Mouse (Mus musculus): ENCODE results near the gene Bbs9. TPM values are rescaled to one million over a fixed set of nuclear protein-coding genes. Genes with fewer than 3 reads are reported as not detected.

The Bbs9 gene
- polyA plus RNA-seq, 1 experiment from 2014 or later: 15.0 TPM

DNA sequence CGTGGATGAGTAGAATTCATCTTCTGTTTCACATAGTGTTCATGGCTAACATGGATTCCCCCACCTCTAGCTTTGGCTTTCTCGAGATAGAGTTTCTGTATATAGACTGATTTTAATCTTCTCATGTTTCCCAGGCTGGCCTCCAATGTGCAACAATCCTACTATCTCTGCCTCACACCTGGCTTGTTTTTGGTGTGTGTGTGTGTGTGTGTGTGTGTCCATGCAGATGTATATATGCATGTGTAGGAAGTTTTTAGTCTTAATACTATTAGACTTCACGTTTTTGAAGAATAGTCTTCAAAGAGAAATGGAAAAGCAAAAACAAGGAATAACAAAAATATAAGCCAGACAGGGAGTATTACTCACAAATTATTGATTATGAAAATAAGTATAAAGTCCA, 296.3 kb downstream of the Bbs9 start:
- 86% methylated on average over 3 of the region's 3 CpGs for WGBS

DNA sequence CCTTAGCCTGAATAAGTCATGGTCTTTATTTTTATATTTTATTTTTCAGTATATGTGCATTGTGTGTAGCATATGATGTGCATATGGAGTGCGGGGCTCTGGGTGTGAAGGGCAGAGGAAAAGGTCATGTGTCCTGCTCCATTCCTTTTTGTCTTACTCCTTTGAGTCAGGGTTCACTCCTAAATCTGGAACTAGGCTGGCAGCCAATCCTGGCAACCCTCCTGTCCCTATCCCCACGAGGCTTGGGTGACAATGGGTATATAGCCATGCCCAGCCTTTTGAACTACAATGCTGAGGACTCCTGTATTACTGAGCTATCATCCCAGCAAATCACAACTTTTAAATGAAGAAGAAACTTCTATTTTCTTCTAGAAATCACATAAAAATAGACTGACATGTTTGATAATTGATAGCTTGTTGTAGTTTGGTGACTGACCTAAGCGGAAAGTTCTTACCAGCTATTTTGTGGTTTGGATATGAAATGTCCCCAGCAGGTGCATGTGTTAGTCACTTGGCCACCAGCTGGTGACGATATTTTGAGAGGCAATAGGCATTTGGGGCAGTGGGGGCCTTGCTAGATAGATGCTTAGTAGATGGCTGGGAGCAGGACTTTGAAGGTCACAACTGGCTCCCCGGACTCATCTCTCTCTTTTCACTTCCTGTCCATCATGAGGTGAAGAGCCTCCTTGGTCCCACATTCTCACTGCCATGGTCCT, 300.9 kb downstream of the Bbs9 start:
- Histone ChIP-seq H3K4me2 (ENCODE audit: low read depth, low read length) (no peak overlapping the region), H3K9me3 (replicated peaks; ENCODE audit: control insufficient read depth, low read length) (no peaks in the 10 kb centered on the region), H3K27me3 (ENCODE audit: control insufficient read depth, insufficient read depth, low read length) (no peaks in the 10 kb centered on the region), H3K9ac (replicated peaks; ENCODE audit: low read length) (no peak overlapping the region), H3K27ac (replicated peaks; ENCODE audit: low read depth, low read length) (no peak overlapping the region), H3K4me3 (ENCODE audit: low read depth, low read length) (no peak overlapping the region), H3K4me1 (ENCODE audit: control insufficient read depth, insufficient read depth, low read length) (no peaks in the 10 kb centered on the region), H3K36me3 (replicated peaks; ENCODE audit: control insufficient read depth, insufficient read depth, low read depth, low read length) (no peaks in the 10 kb centered on the region)
- ATAC-seq (replicated peaks; ENCODE audit: insufficient number of reproducible peaks, low FRiP score, low TSS enrichment, low read depth) (no peak), DNase-seq (ENCODE audit: low spot score) (no peak)
- WGBS: 83% methylated on average over 5 of the region's 5 CpGs

More for the DNA sequence above, 296.3 kb downstream of the Bbs9 start:
- DNase-seq (ENCODE audit: low spot score) (no peak), ATAC-seq (replicated peaks; ENCODE audit: insufficient number of reproducible peaks, low FRiP score, low TSS enrichment, low read depth) (no peak)
- Histone ChIP-seq H3K9ac (replicated peaks; ENCODE audit: low read length) (no peak overlapping the region), H3K4me2 (ENCODE audit: low read depth, low read length) (no peak overlapping the region), H3K27ac (replicated peaks; ENCODE audit: low read depth, low read length) (no peak overlapping the region), H3K9me3 (replicated peaks; ENCODE audit: control insufficient read depth, low read length) (no peaks in the 10 kb centered on the region), H3K4me1 (ENCODE audit: control insufficient read depth, insufficient read depth, low read length) (no peaks in the 10 kb centered on the region), H3K36me3 (replicated peaks; ENCODE audit: control insufficient read depth, insufficient read depth, low read depth, low read length) (no peaks in the 10 kb centered on the region), H3K27me3 (ENCODE audit: control insufficient read depth, insufficient read depth, low read length) (no peaks in the 10 kb centered on the region), H3K4me3 (ENCODE audit: low read depth, low read length) (no peak overlapping the region)

DNA sequence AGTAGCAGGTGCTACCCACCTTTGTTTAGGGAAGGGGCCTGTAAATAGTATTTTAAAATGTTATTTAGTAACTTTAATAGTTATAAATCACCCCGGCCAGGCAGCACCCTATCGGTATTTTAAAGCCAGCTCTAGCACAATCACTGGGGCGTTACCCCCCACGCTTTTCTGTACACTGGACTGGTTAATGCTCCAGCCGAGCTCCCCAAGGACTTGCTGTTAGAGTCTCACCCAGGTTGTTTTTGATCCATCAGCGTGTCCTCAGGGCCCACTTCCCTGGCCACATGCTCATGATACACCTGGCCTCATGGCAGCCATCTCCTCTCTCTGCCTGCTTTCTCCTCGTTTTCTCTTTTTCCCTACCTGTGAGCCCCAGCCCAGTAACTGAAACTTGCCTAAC, 301.9 kb downstream of the Bbs9 start:
- Histone ChIP-seq H3K4me1 (ENCODE audit: control insufficient read depth, insufficient read depth, low read length) (no peaks in the 10 kb centered on the region), H3K27ac (replicated peaks; ENCODE audit: low read depth, low read length) (no peak overlapping the region), H3K9ac (replicated peaks; ENCODE audit: low read length) (no peak overlapping the region), H3K9me3 (replicated peaks; ENCODE audit: control insufficient read depth, low read length) (no peaks in the 10 kb centered on the region), H3K4me3 (ENCODE audit: low read depth, low read length) (no peak overlapping the region), H3K27me3 (ENCODE audit: control insufficient read depth, insufficient read depth, low read length) (no peaks in the 10 kb centered on the region), H3K4me2 (ENCODE audit: low read depth, low read length) (no peak overlapping the region), H3K36me3 (replicated peaks; ENCODE audit: control insufficient read depth, insufficient read depth, low read depth, low read length) (no peaks in the 10 kb centered on the region)
- WGBS: 90% methylated on average over 7 of the region's 7 CpGs
- ATAC-seq (replicated peaks; ENCODE audit: insufficient number of reproducible peaks, low FRiP score, low TSS enrichment, low read depth) (no peak), DNase-seq (ENCODE audit: low spot score) (no peak)

DNA sequence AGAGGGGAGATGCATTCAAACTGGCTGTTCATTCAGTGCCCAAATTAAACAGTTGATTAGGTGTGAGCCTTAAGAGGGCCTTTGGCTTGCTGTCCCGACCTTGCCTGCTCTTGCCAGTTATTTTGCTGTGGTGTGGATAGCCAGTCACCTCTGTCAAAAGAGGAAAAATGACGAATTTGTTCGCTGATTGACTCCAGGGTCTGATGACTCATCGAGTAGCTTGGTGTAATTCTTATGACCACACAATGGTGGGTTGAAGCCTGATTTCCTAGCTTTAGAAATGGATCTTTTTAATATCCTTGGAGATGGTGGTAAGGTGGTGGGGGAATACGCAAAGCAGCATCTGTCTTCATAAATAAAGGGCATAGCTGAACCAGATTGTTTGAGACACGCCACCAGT, 304.1 kb downstream of the Bbs9 start:
- H3K27ac ChIP-seq (replicated peaks; ENCODE audit: low read depth, low read length): no peak overlapping the region
- H3K27me3 ChIP-seq (ENCODE audit: control insufficient read depth, insufficient read depth, low read length): no peaks in the 10 kb centered on the region
- no peak overlapping the region for H3K4me2 ChIP-seq (ENCODE audit: low read depth, low read length)
- no peaks in the 10 kb centered on the region for H3K9me3 ChIP-seq (replicated peaks; ENCODE audit: control insufficient read depth, low read length)
- no peaks in the 10 kb centered on the region for H3K4me1 ChIP-seq (ENCODE audit: control insufficient read depth, insufficient read depth, low read length)
- no peak for DNase-seq (ENCODE audit: low spot score)
- H3K9ac ChIP-seq (replicated peaks; ENCODE audit: low read length): no peak overlapping the region
- 86% methylated on average over 6 of the region's 6 CpGs for WGBS
- ATAC-seq (replicated peaks; ENCODE audit: insufficient number of reproducible peaks, low FRiP score, low TSS enrichment, low read depth): no peak
- H3K4me3 ChIP-seq (ENCODE audit: low read depth, low read length): no peak overlapping the region
- no peaks in the 10 kb centered on the region for H3K36me3 ChIP-seq (replicated peaks; ENCODE audit: control insufficient read depth, insufficient read depth, low read depth, low read length)

DNA sequence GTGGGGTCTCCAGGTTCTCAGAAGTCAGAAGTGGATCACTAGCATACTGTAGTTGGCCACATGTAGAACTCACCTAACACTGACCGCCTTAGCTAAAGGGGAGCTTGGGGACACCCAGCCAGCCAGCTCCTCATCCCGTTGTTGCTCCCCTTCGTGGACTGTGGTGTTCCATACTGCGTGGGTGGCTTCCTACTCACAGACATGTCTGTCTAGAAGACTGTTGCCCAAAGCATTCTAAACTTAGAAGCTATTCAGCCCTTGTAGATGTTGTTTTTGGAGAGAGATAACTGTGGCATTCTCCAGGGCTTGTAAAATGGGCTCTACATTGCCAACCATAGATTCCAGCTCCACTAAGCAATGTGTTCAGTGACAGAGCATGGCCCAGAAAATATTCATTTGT, 310.5 kb downstream of the Bbs9 start:
- Histone ChIP-seq H3K4me3 (ENCODE audit: low read depth, low read length) (no peak overlapping the region), H3K27me3 (ENCODE audit: control insufficient read depth, insufficient read depth, low read length) (no peaks in the 10 kb centered on the region), H3K4me1 (ENCODE audit: control insufficient read depth, insufficient read depth, low read length) (no peaks in the 10 kb centered on the region), H3K36me3 (replicated peaks; ENCODE audit: control insufficient read depth, insufficient read depth, low read depth, low read length) (no peaks in the 10 kb centered on the region), H3K9me3 (replicated peaks; ENCODE audit: control insufficient read depth, low read length) (no peaks in the 10 kb centered on the region), H3K9ac (replicated peaks; ENCODE audit: low read length) (no peak overlapping the region), H3K27ac (replicated peaks; ENCODE audit: low read depth, low read length) (no peak overlapping the region), H3K4me2 (ENCODE audit: low read depth, low read length) (no peak overlapping the region)
- 90% methylated on average over 4 of the region's 4 CpGs for WGBS
- DNase-seq (ENCODE audit: low spot score) (no peak), ATAC-seq (replicated peaks; ENCODE audit: insufficient number of reproducible peaks, low FRiP score, low TSS enrichment, low read depth) (no peak)

DNA sequence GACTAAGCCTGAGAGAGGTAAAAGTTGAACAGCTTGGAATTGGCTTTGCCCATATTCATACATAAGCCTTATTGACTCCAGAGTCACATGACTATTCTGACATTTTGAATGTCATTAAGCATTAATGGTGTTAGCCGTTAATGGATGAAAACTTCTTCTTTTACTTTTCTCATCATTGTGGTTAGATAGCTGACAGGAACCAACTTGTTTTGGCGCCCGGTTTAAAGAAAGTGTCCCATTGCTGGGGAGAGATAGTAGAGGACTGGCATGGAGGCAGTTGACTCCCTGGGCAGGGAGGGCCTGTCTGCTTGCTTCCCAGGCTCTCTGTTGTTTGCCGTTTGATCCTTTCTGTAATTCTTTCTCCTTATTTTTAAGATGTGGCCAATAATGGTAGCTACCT, 312.9 kb downstream of the Bbs9 start:
- 93% methylated on average over 4 of the region's 4 CpGs for WGBS
- H3K4me2 ChIP-seq (ENCODE audit: low read depth, low read length): no peak overlapping the region
- no peak overlapping the region for H3K9ac ChIP-seq (replicated peaks; ENCODE audit: low read length)
- no peaks in the 10 kb centered on the region for H3K36me3 ChIP-seq (replicated peaks; ENCODE audit: control insufficient read depth, insufficient read depth, low read depth, low read length)
- no peaks in the 10 kb centered on the region for H3K9me3 ChIP-seq (replicated peaks; ENCODE audit: control insufficient read depth, low read length)
- H3K4me3 ChIP-seq (ENCODE audit: low read depth, low read length): no peak overlapping the region
- DNase-seq (ENCODE audit: low spot score) (no peak), ATAC-seq (replicated peaks; ENCODE audit: insufficient number of reproducible peaks, low FRiP score, low TSS enrichment, low read depth) (no peak)
- no peak overlapping the region for H3K27ac ChIP-seq (replicated peaks; ENCODE audit: low read depth, low read length)
- no peaks in the 10 kb centered on the region for H3K27me3 ChIP-seq (ENCODE audit: control insufficient read depth, insufficient read depth, low read length)
- no peaks in the 10 kb centered on the region for H3K4me1 ChIP-seq (ENCODE audit: control insufficient read depth, insufficient read depth, low read length)

DNA sequence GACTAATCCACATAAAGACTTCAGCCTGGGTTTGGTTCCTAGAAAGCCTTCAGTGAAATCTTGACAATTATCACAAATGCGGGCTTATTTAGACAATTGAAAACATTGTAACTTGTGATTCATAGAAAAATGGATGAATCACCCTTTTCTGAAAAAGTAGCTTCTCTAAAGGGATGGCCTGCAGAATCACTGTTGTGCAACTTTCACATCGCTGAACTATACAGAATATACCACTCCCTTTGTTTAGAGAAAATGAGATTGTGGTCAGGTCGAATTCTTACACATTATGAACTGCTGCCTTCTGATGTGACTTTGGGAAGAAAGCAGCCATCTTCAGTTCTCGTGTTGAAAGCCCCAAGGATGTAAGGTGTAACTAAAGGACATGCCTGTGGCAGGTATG, 313.3 kb downstream of the Bbs9 start:
- 85% methylated on average over 4 of the region's 4 CpGs for WGBS
- no peak overlapping the region for H3K4me3 ChIP-seq (ENCODE audit: low read depth, low read length)
- no peak overlapping the region for H3K27ac ChIP-seq (replicated peaks; ENCODE audit: low read depth, low read length)
- H3K36me3 ChIP-seq (replicated peaks; ENCODE audit: control insufficient read depth, insufficient read depth, low read depth, low read length): no peaks in the 10 kb centered on the region
- no peak overlapping the region for H3K4me2 ChIP-seq (ENCODE audit: low read depth, low read length)
- H3K9ac ChIP-seq (replicated peaks; ENCODE audit: low read length): no peak overlapping the region
- ATAC-seq (replicated peaks; ENCODE audit: insufficient number of reproducible peaks, low FRiP score, low TSS enrichment, low read depth): no peak
- H3K4me1 ChIP-seq (ENCODE audit: control insufficient read depth, insufficient read depth, low read length): no peaks in the 10 kb centered on the region
- no peaks in the 10 kb centered on the region for H3K9me3 ChIP-seq (replicated peaks; ENCODE audit: control insufficient read depth, low read length)
- no peak for DNase-seq (ENCODE audit: low spot score)
- no peaks in the 10 kb centered on the region for H3K27me3 ChIP-seq (ENCODE audit: control insufficient read depth, insufficient read depth, low read length)

DNA sequence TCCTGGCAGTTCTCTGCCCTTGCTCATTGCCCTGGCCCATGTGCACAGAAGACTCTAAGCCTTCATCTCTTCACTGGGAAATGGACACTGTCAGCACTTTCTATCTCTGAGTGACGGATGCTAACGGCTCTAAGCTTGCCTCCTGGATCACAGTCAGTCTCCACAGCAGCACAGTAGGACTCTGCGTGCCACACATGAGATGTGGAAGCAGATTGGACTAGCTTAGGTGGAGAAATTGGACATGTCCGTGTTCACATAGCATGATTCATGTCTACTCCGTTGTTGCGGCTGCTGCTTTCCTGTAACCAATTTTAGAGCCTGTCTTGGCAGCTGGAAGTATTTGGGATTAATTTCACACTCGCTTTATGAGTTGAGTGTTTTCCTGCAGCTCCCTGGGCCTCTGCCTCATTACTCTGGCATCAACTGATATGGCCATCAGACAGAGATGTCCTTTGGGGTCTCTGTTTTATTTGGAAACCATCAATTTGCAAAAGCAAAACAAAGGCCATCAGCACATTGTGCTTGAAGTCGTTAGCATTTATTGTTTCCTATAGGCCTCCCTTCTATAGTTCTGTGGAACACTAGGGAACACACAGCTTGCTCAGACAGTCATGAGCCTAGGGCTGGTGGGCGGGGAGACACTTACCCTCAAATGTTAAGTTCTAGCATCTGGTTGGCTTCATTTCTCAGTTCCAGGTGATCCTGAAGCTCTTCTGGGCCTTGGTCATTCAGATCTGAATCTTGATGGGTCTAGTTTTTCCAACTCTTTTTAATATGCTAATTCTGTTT, 314.1 kb downstream of the Bbs9 start:
- Histone ChIP-seq H3K4me1 (ENCODE audit: control insufficient read depth, insufficient read depth, low read length) (no peaks in the 10 kb centered on the region), H3K9ac (replicated peaks; ENCODE audit: low read length) (no peak overlapping the region), H3K27ac (replicated peaks; ENCODE audit: low read depth, low read length) (no peak overlapping the region), H3K36me3 (replicated peaks; ENCODE audit: control insufficient read depth, insufficient read depth, low read depth, low read length) (no peaks in the 10 kb centered on the region), H3K4me3 (ENCODE audit: low read depth, low read length) (no peak overlapping the region), H3K4me2 (ENCODE audit: low read depth, low read length) (no peak overlapping the region), H3K9me3 (replicated peaks; ENCODE audit: control insufficient read depth, low read length) (no peaks in the 10 kb centered on the region), H3K27me3 (ENCODE audit: control insufficient read depth, insufficient read depth, low read length) (no peaks in the 10 kb centered on the region)
- DNase-seq (ENCODE audit: low spot score) (peak; percentile 33), ATAC-seq (replicated peaks; ENCODE audit: insufficient number of reproducible peaks, low FRiP score, low TSS enrichment, low read depth) (no peak)
- 69% methylated on average over 9 of the region's 9 CpGs for WGBS
